ENCODE assay signal across 15 mouse cellular contexts in the genomic region with DNA sequence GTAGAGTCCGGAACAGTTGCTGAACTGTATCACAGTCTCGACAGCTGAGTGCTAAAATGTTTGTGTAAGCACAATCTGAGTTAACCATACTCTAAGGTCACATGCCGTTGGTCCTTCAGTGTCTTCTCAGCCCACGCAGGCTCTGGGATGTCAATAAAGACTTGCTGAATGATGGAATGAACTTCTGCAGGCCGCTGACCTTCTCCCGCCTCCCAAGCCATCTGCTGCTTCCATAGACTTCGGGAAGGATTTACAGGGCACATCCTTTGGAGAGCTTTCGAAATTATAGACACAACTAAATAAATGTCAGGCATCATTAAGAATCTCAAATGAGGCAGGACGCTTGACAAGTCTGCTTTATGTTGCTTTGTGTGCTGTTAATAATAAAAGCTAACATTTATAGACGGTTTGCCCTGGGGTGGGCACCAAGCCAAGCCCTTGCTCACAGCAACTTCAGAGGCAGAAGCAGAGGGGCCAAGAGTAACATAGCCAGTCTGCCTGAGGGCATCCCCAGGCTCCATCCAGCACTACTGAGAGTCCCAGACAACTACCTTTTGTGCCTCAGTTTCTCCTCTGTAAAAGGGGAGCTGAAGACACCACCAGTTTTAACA. TPM values are rescaled to one million over a fixed set of nuclear protein-coding genes. Genes with fewer than 3 reads are reported as not detected.
DNase-seq lines count a peak whose midpoint lies in the region; ATAC-seq lines count a peak whose summit lies in the region.
"Had no signal": no experiment of that assay in that cellular context is flagged by ENCODE, and none has a peak within 500 bp of the region (broad histone marks: within the 10 kb centered on the region; RNA-seq: fewer than 3 reads in every experiment).

No protein-coding gene starts in this region.

- peaks cover 8% of the 10 kb centered on the region; the same call in 1 of the 2 replicates for H3K4me1 ChIP-seq in embryonic facial prominence, embryonic 14.5 days (ENCODE audit: control insufficient read depth, insufficient read depth, low read length)
- H3K4me1 ChIP-seq: midbrain, embryonic 12.5 days had no signal

- no peak for ATAC-seq in embryonic facial prominence, embryonic 14.5 days (ENCODE audit: low read depth)

- no peak overlapping the region for H3K27ac ChIP-seq in embryonic facial prominence, embryonic 14.5 days (replicated peaks; ENCODE audit: low read depth, low read length)
- H3K27ac ChIP-seq: hindbrain, embryonic 13.5 days; midbrain, embryonic 12.5 days had no signal

- H3K9me3 ChIP-seq in embryonic facial prominence, embryonic 14.5 days (ENCODE audit: control insufficient read depth, low read length) = no peaks in the 10 kb centered on the region
- H3K9me3 ChIP-seq: hindbrain, embryonic 13.5 days; midbrain, embryonic 12.5 days had no signal

- no peak overlapping the region for H3K4me3 ChIP-seq in embryonic facial prominence, embryonic 14.5 days (ENCODE audit: low read depth, low read length)
- H3K4me3 ChIP-seq: hindbrain, embryonic 13.5 days; midbrain, embryonic 12.5 days had no signal

- no peak overlapping the region for H3K4me2 ChIP-seq in embryonic facial prominence, embryonic 14.5 days (ENCODE audit: low read depth, low read length)
- H3K4me2 ChIP-seq: hindbrain, embryonic 13.5 days; liver, embryonic 11.5 days; midbrain, embryonic 12.5 days had no signal

- WGBS in embryonic facial prominence, embryonic 14.5 days = 36% methylated on average over 10 of the region's 10 CpGs

- DNase-seq in embryo, embryonic 10 days (ENCODE audit: low spot score) = peak; percentile 28
- DNase-seq in embryo, embryonic 9.5 days (ENCODE audit: extremely low spot score) = no peak
- peak; percentile 45 to 52 for DNase-seq in kidney, postnatal 4 days
- no peak for DNase-seq in kidney, adult 8-10 months
- DNase-seq in 3T3-L1 (ENCODE audit: low read depth, low spot score) = peak; percentile 32
- peak; percentile 59 for DNase-seq in embryonic facial prominence, embryonic 14.5 days (ENCODE audit: low spot score)
- no peak for DNase-seq in spleen, adult 18-20 months
- DNase-seq in left cerebral cortex, postnatal 25 days (ENCODE audit: low spot score in 2 of 2) = no peak
- DNase-seq: B cell, adult 2 months; cerebellum, adult 11-12 months; heart, adult 18-20 months; thymus, postnatal 36 days had no signal

- intact Hi-C loops in left cerebral cortex, postnatal 25 days (cut with DNase I) = loop anchor here (5.0 kb wide), 1 partner anchor 113 kb away; no protein-coding TSS in a partner anchor

- H3K9ac ChIP-seq in embryonic facial prominence, embryonic 14.5 days (ENCODE audit: low read depth, low read length) = no peak overlapping the region
- H3K9ac ChIP-seq: hindbrain, embryonic 13.5 days; midbrain, embryonic 12.5 days had no signal

- H3K27me3 ChIP-seq in embryonic facial prominence, embryonic 14.5 days (replicated peaks; ENCODE audit: control insufficient read depth, insufficient read depth, low read length) = no peaks in the 10 kb centered on the region
- H3K27me3 ChIP-seq: hindbrain, embryonic 13.5 days; midbrain, embryonic 12.5 days had no signal

- no peaks in the 10 kb centered on the region for H3K36me3 ChIP-seq in embryonic facial prominence, embryonic 14.5 days (ENCODE audit: control insufficient read depth, insufficient read depth, low read length)
- H3K36me3 ChIP-seq: hindbrain, embryonic 13.5 days; midbrain, embryonic 12.5 days had no signal

RNA-seq across cellular contexts. Expression of gene Itga11, which starts 13.4 kb away (rescaled TPM):
- polyA plus RNA-seq in embryonic facial prominence, embryonic 14.5 days (2014; fragmentation: Nextera tagmentation; extraction: Ambion mirVana) = 8.1 and 10.2 TPM in 2 replicates
- total RNA-seq in left cerebral cortex, postnatal 25 days (2021) = 1 to 10 TPM; 2.1 to 3.3 TPM

Comparison
In these comparisons a context has a peak if more than half of its experiments do, and no peak if none do; other contexts are left out.
1. DNase-seq: peak in embryo, embryonic 10 days (single experiment), kidney, postnatal 4 days (2 of 2), 3T3-L1 (single experiment) and embryonic facial prominence, embryonic 14.5 days (single experiment); none in embryo, embryonic 9.5 days (single experiment), kidney, adult 8-10 months (0 of 2), spleen, adult 18-20 months (0 of 2) and left cerebral cortex, postnatal 25 days (0 of 2).